Mouse (Mus musculus) lung, adult 18-20 months (tissue): ENCODE measurements around the gene Chp2.
A peak's percentile ranks its signal among the peaks of the same experiment; 100 is the strongest.

Source experiments
- DNase-seq, 2 experiments: peaks; one replicate each; pipeline ENCODE4 v3.0.0; 2022; ENCODE audit warnings: mixed read lengths in 2 of 2

Chp2 gene

GRCm38 (mm10) chr7:122219315-122219801 is at the start of gene Chp2:
Gene Chp2 (plus strand): TSS chr7:122219496.
- DNase-seq: peak; percentile 30 to 31

- DNase-seq: no peak
These were observed 48.6 kb upstream of the Chp2 start for GRCm38 (mm10) chr7:122170705-122171104.

- DNase-seq: no peak
These were observed 47.7 kb upstream of the Chp2 start for GRCm38 (mm10) chr7:122171613-122172012.

- DNase-seq: no peak
These were observed 38.6 kb upstream of the Chp2 start for GRCm38 (mm10) chr7:122180720-122181119.

- DNase-seq: no peak
These were observed 34.7 kb upstream of the Chp2 start for GRCm38 (mm10) chr7:122184569-122184968.

GRCm38 (mm10) chr7:122186043-122186442 is 33.3 kb upstream of the Chp2 start, which contains the start of gene Ern2:
Gene Ern2 (minus strand): TSS chr7:122186207.
- DNase-seq: no peak

GRCm38 (mm10) chr7:122189484-122189883 is 29.8 kb upstream of the Chp2 start:
- no peak for DNase-seq

- DNase-seq: no peak
These were observed 28.2 kb upstream of the Chp2 start for GRCm38 (mm10) chr7:122191097-122191496.

GRCm38 (mm10) chr7:122193919-122194318 is 25.4 kb upstream of the Chp2 start:
- no peak for DNase-seq

- DNase-seq: no peak
These were observed 22.5 kb upstream of the Chp2 start for GRCm38 (mm10) chr7:122196771-122197170.

- DNase-seq: peak in 1 of 2 experiments; percentile 43
These were observed 22.0 kb upstream of the Chp2 start for GRCm38 (mm10) chr7:122197306-122197705.

GRCm38 (mm10) chr7:122199296-122199695 is 20.0 kb upstream of the Chp2 start:
- no peak for DNase-seq

GRCm38 (mm10) chr7:122203936-122204335 is 15.4 kb upstream of the Chp2 start:
- no peak for DNase-seq

GRCm38 (mm10) chr7:122206121-122206520 is 13.2 kb upstream of the Chp2 start:
- DNase-seq: no peak

GRCm38 (mm10) chr7:122208276-122209021 is 10.8 kb upstream of the Chp2 start:
- DNase-seq: no peak

- no peak for DNase-seq
These were observed 6.9 kb downstream of the Chp2 start for GRCm38 (mm10) chr7:122226020-122226742.

- DNase-seq: no peak
These were observed 7.4 kb downstream of the Chp2 start for GRCm38 (mm10) chr7:122226744-122227143.

GRCm38 (mm10) chr7:122229306-122229705 is 10.0 kb downstream of the Chp2 start:
- no peak for DNase-seq

GRCm38 (mm10) chr7:122229916-122230315 is 10.6 kb downstream of the Chp2 start:
- DNase-seq: no peak

GRCm38 (mm10) chr7:122230866-122231265 is 11.6 kb downstream of the Chp2 start:
- DNase-seq: no peak

- no peak for DNase-seq
These were observed 19.6 kb downstream of the Chp2 start for GRCm38 (mm10) chr7:122238939-122239338.

- no peak for DNase-seq
These were observed 21.3 kb downstream of the Chp2 start for GRCm38 (mm10) chr7:122240413-122241119.

GRCm38 (mm10) chr7:122242260-122242659 is 23.0 kb downstream of the Chp2 start:
- peak in 1 of 2 experiments; percentile 11 for DNase-seq
